Mouse (Mus musculus): ENCODE results near the gene Poln. TPM values are rescaled to one million over a fixed set of nuclear protein-coding genes. Genes with fewer than 3 reads are reported as not detected.
A peak's percentile ranks its signal among the peaks of the same experiment; 100 is the strongest.

The Poln gene
- polyA plus RNA-seq, 1 experiment from 2014 or later: 0.24 TPM

DNA sequence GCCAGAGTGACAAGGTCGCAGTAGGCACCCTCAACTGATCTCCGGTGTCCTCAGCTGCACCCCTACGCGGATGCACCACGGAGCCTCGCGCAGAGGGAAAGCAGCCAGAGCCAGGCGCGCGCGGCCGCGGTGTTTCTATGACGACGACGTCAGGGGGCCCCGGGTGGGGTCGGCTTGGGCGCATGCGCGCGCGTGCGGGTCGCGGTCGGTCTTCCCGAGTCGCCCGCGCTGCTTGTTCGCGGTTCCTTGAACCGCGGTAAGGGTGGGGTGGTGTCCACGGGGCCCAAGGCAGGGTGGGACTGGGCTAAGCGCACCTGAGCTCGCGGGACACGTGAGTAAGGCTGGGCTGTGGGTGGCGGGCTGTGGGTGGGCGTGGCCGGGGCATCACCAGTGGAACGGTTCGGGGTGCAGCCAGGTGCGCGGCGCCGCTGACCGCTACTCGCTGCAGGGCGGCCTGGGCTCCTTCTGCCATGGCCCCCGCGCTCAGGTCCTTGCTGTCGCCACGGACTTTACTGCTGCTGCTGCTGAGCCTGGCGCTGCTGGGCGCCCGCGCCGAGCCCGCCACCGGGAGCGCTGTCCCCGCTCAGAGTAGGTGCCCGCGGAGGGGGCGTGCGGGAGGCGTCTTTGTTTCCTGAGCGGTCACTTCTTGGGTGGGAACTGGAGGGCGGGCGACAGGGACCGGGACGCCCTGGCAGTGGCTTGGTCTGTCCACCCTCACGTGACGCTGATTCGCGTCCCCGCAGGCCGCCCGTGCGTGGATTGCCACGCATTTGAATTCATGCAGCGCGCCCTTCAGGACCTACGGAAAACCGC lies 185.7 kb downstream of the Poln start, which contains the start of gene Gm1673:
TSS of gene Gm1673 (plus strand) at position 125 of the 813 bp plus-strand sequence.
- H3K4me1 ChIP-seq: peaks cover 10% of the 10 kb centered on the region
- peak within 1 kb of the TSS; percentile 48 for H3K27ac ChIP-seq (replicated peaks)
- under 1% methylated on average over 84 of the region's 88 CpGs for WGBS
- 0 out of 2 replicates have a peak, but pooled peaks cover 6% of the 10 kb centered on the region for H3K36me3 ChIP-seq
- H3K9ac ChIP-seq: peak within 1 kb of the TSS; percentile 89
- peak; percentile 57 for ATAC-seq (ENCODE audit: extremely low read depth, insufficient number of reproducible peaks, low FRiP score, low TSS enrichment)
- peaks cover 14% of the 10 kb centered on the region for H3K27me3 ChIP-seq (replicated peaks)
- peak within 1 kb of the TSS; percentile 97 for H3K4me2 ChIP-seq
- H3K9me3 ChIP-seq: no peaks in the 10 kb centered on the region
- H3K4me3 ChIP-seq: peak within 1 kb of the TSS; percentile 89

DNA sequence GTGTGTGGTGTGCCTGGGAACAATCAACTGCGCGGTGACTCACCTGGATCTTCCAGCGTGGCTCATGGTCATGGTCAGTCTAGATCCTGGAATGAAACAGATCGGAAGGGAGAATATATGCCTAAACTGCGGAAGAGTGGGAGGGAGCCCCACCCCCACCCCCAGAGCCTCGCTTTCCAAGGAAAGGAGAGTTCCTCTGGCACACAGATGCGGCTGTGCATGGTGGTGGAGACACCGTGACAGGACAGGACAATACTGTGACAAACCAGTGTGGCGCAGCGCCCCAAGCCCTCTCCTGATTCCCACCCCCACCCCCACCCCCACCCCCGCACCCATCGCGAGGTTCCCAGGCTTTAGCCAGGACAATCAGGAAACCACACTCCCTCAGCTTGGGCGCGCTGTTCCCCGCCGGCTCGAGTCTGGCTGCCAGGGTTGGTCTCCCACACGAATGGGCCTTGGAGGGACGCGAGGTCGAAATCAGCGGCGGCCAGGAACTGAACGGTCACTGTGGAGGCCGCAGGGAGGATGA lies 186.5 kb downstream of the Poln start:
- Histone ChIP-seq H3K4me3 (peak overlapping the region; percentile 89), H3K4me1 (peaks cover 10% of the 10 kb centered on the region), H3K4me2 (peak overlapping the region; percentile 97), H3K36me3 (0 out of 2 replicates have a peak, but pooled peaks cover 6% of the 10 kb centered on the region), H3K27ac (replicated peaks) (peak overlapping the region; percentile 48), H3K9ac (peak overlapping the region; percentile 89), H3K9me3 (no peaks in the 10 kb centered on the region), H3K27me3 (replicated peaks) (peaks cover 14% of the 10 kb centered on the region)
- ATAC-seq (ENCODE audit: extremely low read depth, insufficient number of reproducible peaks, low FRiP score, low TSS enrichment): no peak
- 3% methylated on average over 26 of the region's 26 CpGs for WGBS

GRCm38 (mm10) chr5:33976267-33976666 lies 193.0 kb downstream of the Poln start:
- Histone ChIP-seq H3K27ac (replicated peaks) (no peak overlapping the region), H3K36me3 (0 out of 2 replicates have a peak, but pooled peaks cover 4% of the 10 kb centered on the region), H3K4me1 (no peaks in the 10 kb centered on the region), H3K9ac (no peak overlapping the region), H3K4me2 (no peak overlapping the region), H3K9me3 (no peaks in the 10 kb centered on the region), H3K27me3 (replicated peaks) (no peaks in the 10 kb centered on the region), H3K4me3 (no peak overlapping the region)
- ATAC-seq (ENCODE audit: extremely low read depth, insufficient number of reproducible peaks, low FRiP score, low TSS enrichment): no peak
- WGBS: 28% methylated on average over 3 of the region's 3 CpGs

- WGBS: 62% methylated on average over 2 of the region's 2 CpGs
- ATAC-seq (ENCODE audit: extremely low read depth, insufficient number of reproducible peaks, low FRiP score, low TSS enrichment): no peak
- H3K27me3 ChIP-seq (replicated peaks): no peaks in the 10 kb centered on the region
- H3K9ac ChIP-seq: no peak overlapping the region
- no peak overlapping the region for H3K4me3 ChIP-seq
- H3K4me2 ChIP-seq: no peak overlapping the region
- 0 out of 2 replicates have a peak, but pooled peaks cover 2% of the 10 kb centered on the region for H3K36me3 ChIP-seq
- H3K9me3 ChIP-seq: no peaks in the 10 kb centered on the region
- H3K27ac ChIP-seq (replicated peaks): no peak overlapping the region
- H3K4me1 ChIP-seq: no peaks in the 10 kb centered on the region
These were observed 194.5 kb downstream of the Poln start for GRCm38 (mm10) chr5:33974736-33975135.

DNA sequence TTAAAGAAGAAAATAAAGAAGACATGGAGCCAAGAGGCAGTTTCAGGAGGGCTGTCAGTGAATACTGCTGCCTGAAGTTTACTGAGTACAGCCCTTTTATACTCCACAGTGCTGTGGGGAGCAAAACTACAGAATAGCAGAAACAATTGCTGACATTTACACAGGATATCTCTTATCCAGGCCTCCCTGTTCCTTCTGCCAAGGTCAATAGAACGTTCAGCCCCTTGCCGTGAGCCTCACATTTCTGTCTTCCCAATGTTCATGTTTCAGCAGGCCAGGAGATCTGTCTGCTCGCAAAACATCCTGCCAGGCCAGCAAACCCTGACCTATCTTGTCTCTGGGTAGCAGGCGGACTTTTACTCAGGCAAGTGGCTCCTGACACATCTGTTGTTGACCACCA lies 209.9 kb downstream of the Poln start:
- Histone ChIP-seq H3K27me3 (replicated peaks) (no peaks in the 10 kb centered on the region), H3K4me2 (no peak overlapping the region), H3K9me3 (peaks cover 16% of the 10 kb centered on the region), H3K4me1 (no peaks in the 10 kb centered on the region), H3K9ac (no peak overlapping the region), H3K4me3 (no peak overlapping the region), H3K27ac (replicated peaks) (peak overlapping the region; percentile 67), H3K36me3 (no peaks in the 10 kb centered on the region)
- peak; percentile 31; the same call in 1 of the 2 replicates for ATAC-seq (ENCODE audit: extremely low read depth, insufficient number of reproducible peaks, low FRiP score, low TSS enrichment)
- 51% methylated on average over 4 of the region's 4 CpGs for WGBS

Other genes starting within 250 kb of the Poln start
- 33.3 and 33.5 TPM in 2 replicates for gene Nelfa, start 233.0 kb downstream of the Poln start, polyA plus RNA-seq (2015; fragmentation: Nextera tagmentation; extraction: Ambion mirVana)
- 81.5 and 82.8 TPM in 2 replicates for gene Gm1673, start 186.0 kb downstream of the Poln start, polyA plus RNA-seq (2015; fragmentation: Nextera tagmentation; extraction: Ambion mirVana)
- 0.35 and 0.70 TPM in 2 replicates for gene Nat8l, start 173.5 kb downstream of the Poln start, polyA plus RNA-seq (2015; fragmentation: Nextera tagmentation; extraction: Ambion mirVana)
- 20.8 and 25.4 TPM in 2 replicates for gene Haus3, start 79 bp upstream of the Poln start, polyA plus RNA-seq (2015; fragmentation: Nextera tagmentation; extraction: Ambion mirVana)
- 23.1 and 23.6 TPM in 2 replicates for gene Mxd4, start 18.3 kb upstream of the Poln start, polyA plus RNA-seq (2015; fragmentation: Nextera tagmentation; extraction: Ambion mirVana)
- gene Zfyve28, start 119.0 kb upstream of the Poln start, polyA plus RNA-seq (2015; fragmentation: Nextera tagmentation; extraction: Ambion mirVana): 0.07 and 0.19 TPM in 2 replicates
- gene Cfap99, start 119.2 kb upstream of the Poln start, polyA plus RNA-seq (2015; fragmentation: Nextera tagmentation; extraction: Ambion mirVana): not detected in 2 replicates
- 109 and 110 TPM in 2 replicates for gene Rnf4, start 166.8 kb upstream of the Poln start, polyA plus RNA-seq (2015; fragmentation: Nextera tagmentation; extraction: Ambion mirVana)
- gene Fam193a, start 200.5 kb upstream of the Poln start, polyA plus RNA-seq (2015; fragmentation: Nextera tagmentation; extraction: Ambion mirVana): 7.5 and 7.8 TPM in 2 replicates